Mouse (Mus musculus) bone marrow, adult 2 months (tissue): ENCODE data around the gene Tnpo1.

Experiments used
- CTCF ChIP-seq: fragments of 200-500 bp; IDR thresholded peaks from 2 replicates; pipeline ENCODE4 v1.5.1; 2011; ENCODE audit warnings: low read length, control low read depth; ENCODE audit not compliant: control insufficient read depth, insufficient read depth
- POLR2A ChIP-seq: fragments of 200-500 bp; IDR thresholded peaks from 2 replicates; pipeline ENCODE4 v1.6.1; 2011; ENCODE audit warnings: low read depth, mild to moderate bottlenecking, control low read depth, low read length, borderline replicate concordance; ENCODE audit not compliant: control insufficient read depth

- no peak for TF ChIP-seq CTCF
- no peak for TF ChIP-seq POLR2A
These were observed 13.0 kb downstream of the Tnpo1 start for GRCm38 (mm10) chr13:98913196-98913595.
